Mouse (Mus musculus) embryo, embryonic 11.5 days (tissue): ENCODE measurements around the gene Agap1.

Experiments used
- DNase-seq: peaks from one replicate; pipeline ENCODE4 v3.0.0-alpha.2; 2012; ENCODE audit warnings: low read depth, low spot score

Agap1 gene

GRCm38 (mm10) chr1:89713681-89714080 is 259.1 kb downstream of the Agap1 start:
- DNase-seq: no peak

GRCm38 (mm10) chr1:89714165-89714980 is 259.8 kb downstream of the Agap1 start:
- DNase-seq: no peak

- DNase-seq: no peak
Observed at GRCm38 (mm10) chr1:89716234-89716633, 261.6 kb downstream of the Agap1 start.

- DNase-seq: no peak
Observed at GRCm38 (mm10) chr1:89717100-89717499, 262.5 kb downstream of the Agap1 start.

GRCm38 (mm10) chr1:89718782-89719403 is 264.3 kb downstream of the Agap1 start:
- no peak for DNase-seq

- DNase-seq: no peak
Observed at GRCm38 (mm10) chr1:89724141-89724540, 269.5 kb downstream of the Agap1 start.

GRCm38 (mm10) chr1:89724555-89724954 is 269.9 kb downstream of the Agap1 start:
- DNase-seq: no peak

- DNase-seq: no peak
Observed at GRCm38 (mm10) chr1:89724957-89725356, 270.4 kb downstream of the Agap1 start.

GRCm38 (mm10) chr1:89728481-89728880 is 273.9 kb downstream of the Agap1 start:
- DNase-seq: no peak

GRCm38 (mm10) chr1:89730589-89731195 is 276.1 kb downstream of the Agap1 start:
- no peak for DNase-seq

- DNase-seq: no peak
Observed at GRCm38 (mm10) chr1:89734368-89734767, 279.8 kb downstream of the Agap1 start.

- no peak for DNase-seq
Observed at GRCm38 (mm10) chr1:89735146-89735545, 280.5 kb downstream of the Agap1 start.

GRCm38 (mm10) chr1:89736021-89736420 is 281.4 kb downstream of the Agap1 start:
- DNase-seq: no peak

- no peak for DNase-seq
Observed at GRCm38 (mm10) chr1:89739067-89739774, 284.6 kb downstream of the Agap1 start.

- no peak for DNase-seq
Observed at GRCm38 (mm10) chr1:89739775-89740099, 285.1 kb downstream of the Agap1 start.

GRCm38 (mm10) chr1:89742359-89742758 is 287.8 kb downstream of the Agap1 start:
- DNase-seq: no peak

GRCm38 (mm10) chr1:89746171-89746570 is 291.6 kb downstream of the Agap1 start:
- no peak for DNase-seq

GRCm38 (mm10) chr1:89749666-89750065 is 295.1 kb downstream of the Agap1 start:
- no peak for DNase-seq

GRCm38 (mm10) chr1:89750495-89750894 is 295.9 kb downstream of the Agap1 start:
- DNase-seq: no peak

GRCm38 (mm10) chr1:89750921-89751320 is 296.3 kb downstream of the Agap1 start:
- no peak for DNase-seq

- DNase-seq: no peak
Observed at GRCm38 (mm10) chr1:89751344-89751743, 296.7 kb downstream of the Agap1 start.

GRCm38 (mm10) chr1:89752659-89753058 is 298.1 kb downstream of the Agap1 start:
- no peak for DNase-seq
